Mouse (Mus musculus): ENCODE data around the gene Il12rb1.
"Not testable (repeated sequence)": the region's sequence is repeated elsewhere in the genome, so short reads cannot be mapped to it uniquely, and the experiment has no call there.

Il12rb1 gene

DNA sequence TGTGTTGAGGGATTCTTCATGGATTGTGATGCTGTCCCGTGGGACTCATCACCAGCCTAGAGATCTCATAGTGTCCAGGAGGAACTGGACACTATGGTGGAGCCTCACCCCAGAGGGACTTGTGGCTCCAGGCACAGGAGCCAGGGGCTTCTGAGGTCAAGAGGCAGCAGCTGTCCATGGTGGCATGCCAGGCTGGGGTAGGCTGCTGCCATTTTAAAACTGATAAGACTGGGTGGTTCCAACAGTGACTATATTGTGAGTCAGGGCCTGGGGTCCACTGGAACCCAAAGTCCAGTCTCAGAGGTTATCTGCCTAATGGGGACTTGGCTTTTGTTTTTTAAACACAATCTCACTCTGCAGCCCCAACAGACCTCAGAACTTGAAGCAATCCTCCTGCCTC, 6.4 kb upstream of the Il12rb1 start:
- DNase-seq = no peak

DNA sequence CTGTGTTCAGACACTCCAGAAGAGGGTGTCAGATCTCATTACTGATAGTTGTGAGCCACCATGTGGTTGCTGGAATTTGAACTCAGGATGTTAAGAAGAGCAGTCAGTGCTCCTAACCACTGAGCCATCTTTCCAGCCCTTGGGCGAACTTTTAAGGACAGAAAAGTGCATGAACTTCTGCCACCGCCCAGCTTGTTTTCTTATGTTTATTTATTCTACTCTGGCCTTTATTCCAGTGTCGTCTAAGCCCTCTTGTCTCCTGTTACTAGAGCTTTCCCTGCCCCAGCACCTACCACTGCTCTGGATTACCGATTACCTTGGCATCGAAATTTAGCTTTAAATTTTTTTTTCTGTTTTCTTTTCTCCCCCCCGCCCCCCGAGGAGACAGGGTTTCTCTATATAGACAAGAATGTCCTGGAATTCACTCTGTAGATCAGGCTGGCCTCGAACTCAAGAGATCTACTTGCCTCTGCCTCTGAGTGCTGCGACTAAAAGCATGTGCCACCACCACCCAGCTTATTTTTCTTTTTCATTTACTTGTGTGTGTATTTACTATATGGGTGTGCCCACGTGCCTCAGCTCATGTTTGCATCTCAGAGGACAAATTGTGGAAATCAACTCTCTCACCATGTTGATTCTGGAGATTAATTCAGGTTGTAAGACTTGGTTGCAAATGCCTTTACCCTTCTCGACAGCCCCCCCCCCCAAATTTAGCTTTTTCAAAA, 5.3 kb upstream of the Il12rb1 start:
- DNase-seq = no peak

DNA sequence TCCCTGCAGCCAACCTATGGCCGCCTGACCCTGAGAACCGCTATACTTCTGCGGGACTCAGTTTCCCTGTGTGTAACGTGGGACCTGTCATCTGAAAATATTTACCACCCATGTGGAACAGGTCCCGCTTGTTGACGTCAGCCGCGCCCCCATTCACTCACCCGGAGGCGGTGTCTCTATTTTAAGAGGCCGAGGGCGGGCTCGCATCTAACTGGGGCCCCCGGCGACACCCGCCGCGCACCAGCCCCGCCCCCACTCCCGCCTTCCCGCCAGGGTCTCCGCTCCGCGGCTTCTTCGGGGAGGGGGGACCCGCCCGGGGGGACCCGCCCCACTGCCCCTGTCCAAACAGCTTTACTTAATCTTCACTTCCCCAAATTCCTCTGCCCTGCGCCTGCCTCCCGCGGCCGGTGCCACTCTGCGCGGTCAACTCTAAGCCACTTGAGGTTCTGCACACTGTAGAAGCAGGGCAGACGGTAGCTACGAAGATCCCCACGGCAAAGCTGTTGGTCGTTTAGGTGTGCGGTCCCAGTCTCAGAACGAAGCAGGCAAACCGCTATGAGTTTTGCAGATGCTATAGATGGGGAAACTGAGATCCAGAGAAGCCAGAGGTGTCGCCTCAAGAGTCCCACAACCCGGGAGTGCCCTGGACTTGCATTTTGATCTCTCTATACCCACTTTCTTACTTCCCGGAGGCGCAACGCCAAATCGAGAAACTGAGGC, 4.3 kb upstream of the Il12rb1 start:
- peak; percentile 72 to 80 for DNase-seq

DNA sequence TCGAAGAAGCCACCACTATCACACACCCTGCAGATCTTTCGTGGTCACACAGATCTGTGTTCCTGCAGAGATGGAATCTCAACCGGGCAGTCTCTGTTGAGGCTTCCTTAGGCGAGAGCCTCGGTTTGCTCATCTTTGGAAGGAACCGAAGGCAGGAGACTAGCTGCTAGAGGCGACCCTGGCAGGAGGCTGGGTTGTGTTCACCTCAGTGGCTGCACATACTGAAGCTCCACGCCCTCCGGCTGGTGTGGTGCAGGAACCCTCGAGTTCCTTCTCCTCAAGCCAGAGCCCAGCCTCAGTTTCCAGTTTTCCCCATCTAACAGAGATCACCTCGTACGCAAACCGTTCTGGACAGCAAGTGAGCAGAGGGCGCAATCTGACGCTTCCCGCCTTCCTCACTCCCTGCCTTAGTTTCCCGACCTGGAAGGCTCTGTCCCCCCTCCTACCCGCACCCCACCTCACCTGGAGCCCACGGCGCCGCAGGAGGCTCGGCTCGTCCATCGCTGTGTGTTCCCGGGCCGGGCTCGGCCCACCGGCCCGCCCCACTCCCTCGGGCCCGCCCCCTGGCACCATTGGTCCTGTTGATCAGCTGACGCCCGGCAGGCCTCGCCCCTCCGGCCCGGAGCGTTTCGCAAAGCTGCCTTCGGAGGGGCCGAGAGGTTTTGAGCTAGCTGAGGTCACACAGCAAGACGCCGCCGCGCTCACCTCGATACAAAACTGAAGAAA, 3.6 kb upstream of the Il12rb1 start, which contains the start of gene Mast3:
Mast3 (minus strand) TSS at position 574 of the 726 bp plus-strand sequence.
- peak; percentile 91 to 92 for DNase-seq

DNA sequence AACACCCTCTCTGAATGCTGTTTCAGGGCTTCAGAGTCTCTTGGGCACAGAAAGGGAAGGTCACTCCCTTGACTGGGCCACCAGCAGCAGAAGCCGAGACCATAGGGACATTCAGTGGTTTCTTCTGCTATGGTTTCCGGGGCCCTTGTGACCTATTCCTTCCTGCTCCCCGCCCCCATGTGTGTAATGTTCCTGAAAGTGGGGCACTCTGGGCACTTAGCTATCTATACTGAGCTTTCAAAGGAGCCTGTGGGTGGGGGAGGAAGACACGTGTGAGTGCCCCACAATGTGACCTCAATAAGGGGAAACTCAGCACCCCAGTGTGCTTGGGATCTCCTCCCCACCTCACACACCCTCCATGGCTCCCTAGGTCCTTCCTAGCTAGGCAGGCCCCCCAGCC, 1.7 kb upstream of the Il12rb1 start:
- DNase-seq = peak; percentile 67 to 68

DNA sequence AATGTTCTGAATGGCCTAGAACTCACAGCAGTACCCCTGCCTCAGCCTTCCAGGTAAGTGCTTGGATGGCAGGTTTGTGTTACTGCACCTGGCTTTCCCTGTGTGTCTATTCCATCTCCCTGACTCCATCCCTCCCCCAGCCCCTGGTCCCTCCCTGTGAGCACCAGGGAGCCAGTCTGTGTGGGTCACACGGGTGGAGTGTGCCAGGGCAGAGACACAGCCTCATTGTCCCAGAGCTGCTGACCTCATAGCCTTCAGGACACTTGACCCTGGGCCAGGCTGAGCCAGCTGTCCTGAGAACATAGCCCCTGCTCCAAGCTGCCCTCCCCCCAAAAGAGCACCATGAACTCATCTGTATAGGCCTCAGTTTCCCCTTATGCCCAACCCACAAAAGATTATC, 945 bp upstream of the Il12rb1 start:
- DNase-seq = no peak

DNA sequence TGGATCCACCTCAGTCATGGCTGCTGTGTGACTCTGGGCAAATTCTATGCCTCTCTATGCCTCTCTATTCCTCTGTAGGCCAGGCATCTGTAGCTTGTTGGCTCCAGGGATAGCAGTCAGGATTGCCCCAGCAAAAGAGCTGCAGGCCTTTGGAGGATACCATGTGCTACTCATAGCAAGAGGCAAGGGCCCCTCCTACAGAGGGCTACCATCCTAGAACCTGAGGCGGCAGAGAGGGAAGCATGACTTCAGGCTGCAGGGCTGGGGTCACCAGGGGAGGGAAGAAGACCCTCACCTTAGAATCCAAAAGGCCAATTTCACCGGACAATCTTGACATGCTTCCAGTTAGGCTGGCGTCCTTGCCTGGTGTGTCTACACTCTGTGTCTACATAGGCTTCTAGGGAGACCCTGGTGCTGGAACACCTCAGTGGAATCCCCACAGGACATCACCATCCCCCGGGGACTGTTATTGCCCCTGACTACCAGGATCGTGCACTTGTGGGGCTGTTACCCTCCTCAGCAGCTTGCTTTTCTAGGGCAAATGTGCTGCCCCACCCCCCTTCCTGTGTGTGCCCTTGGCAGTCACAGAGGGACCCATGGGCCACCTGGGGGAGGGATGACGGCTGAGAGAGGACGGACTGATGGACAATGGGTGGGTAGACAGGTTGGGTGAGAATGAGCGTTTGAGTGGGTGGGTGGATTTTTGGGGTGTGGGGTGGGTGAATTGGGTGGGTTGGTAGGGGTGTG, 879 bp downstream of the Il12rb1 start:
- DNase-seq = no peak

DNA sequence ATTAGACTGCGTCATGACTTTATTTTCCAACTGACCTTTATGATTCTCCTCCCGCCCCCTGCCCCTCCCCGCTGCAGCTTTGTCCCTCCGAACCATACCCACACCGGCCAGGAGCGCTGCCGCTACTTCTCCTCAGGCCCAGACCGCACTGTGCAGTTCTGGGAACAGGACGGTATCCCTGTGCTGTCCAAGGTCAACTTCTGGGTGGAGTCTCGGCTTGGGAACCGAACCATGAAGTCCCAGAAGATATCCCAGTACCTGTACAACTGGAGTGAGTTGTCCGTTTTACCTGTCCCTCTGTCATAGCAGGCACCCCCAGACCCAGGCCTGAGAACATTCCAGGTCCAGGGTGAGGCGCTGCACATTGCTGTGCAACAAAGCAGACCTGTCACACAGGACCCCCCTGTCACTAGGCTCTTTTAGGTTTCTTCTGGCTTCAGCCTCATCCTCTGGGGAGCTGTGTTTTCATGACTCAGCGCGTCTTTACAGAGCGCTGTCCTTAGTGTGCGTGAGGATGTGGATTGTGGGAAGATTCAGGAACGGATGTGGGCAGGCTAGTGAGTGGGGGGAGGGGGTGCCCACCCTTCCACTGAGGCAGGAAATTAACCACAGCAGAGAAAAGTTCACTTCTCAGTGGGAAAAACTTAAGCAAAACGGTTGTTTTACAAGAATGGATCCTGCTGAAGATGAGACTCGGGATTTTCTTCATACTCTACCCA, 2.9 kb downstream of the Il12rb1 start:
- no peak for DNase-seq

DNA sequence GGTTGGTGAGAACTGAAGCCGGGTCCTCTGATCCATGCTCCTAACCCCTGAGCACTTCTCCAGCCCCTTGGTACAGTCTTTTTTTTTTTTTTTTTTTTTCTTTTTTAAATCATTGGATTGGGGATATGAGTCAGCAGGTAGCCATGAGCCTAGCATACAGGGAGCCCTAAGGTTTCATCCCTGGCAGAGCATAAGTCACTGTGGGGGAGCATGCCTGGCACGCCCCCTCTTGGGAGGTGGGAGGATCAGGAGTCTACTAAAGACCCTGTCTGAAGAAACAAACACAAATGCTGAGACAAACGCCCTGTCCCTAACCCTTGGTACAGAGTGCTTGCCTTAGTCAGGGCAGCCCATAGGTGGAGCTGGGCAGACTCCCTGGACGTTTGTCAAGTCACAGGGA, 3.8 kb downstream of the Il12rb1 start:
- DNase-seq = no peak

DNA sequence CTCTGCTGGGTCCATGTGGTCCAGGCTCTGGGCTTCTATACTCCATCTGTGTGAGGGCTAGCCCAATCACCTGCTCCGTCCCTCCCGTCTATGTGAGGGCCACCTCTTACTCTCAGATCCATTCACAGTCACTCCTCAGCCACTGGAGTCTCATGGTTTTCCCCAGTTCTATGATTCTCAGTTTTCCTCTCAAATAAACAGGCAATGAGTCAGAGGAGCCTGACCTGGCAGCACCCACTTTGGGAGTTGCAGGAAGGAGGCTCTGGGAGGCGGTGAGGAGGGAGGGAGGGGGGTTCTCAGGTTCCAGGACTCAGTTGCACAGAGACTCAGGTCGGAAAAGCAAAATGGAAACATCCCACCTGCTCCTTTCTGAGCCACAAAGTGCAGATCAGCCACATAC, 4.6 kb downstream of the Il12rb1 start:
- DNase-seq = no peak

DNA sequence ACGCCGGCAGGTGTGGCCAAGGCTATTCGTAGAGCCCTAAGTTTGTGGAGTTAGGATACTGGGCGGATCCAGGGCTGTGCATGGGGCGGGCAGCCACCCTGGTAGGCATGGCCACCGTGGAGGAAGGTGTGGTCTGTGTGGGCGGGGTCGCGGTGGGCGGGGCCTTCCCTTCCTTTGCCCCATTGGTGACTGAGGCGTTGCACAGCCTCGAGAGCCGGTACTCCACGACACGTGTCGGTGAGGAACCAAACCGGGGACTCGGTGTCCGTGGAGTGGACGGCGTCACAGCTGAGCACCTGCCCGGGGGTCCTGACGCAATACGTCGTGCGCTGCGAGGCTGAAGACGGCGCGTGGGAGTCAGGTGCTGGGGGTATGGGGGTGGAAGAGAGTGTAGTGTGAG, 8.4 kb downstream of the Il12rb1 start:
- peak; percentile 80 to 81 for DNase-seq

DNA sequence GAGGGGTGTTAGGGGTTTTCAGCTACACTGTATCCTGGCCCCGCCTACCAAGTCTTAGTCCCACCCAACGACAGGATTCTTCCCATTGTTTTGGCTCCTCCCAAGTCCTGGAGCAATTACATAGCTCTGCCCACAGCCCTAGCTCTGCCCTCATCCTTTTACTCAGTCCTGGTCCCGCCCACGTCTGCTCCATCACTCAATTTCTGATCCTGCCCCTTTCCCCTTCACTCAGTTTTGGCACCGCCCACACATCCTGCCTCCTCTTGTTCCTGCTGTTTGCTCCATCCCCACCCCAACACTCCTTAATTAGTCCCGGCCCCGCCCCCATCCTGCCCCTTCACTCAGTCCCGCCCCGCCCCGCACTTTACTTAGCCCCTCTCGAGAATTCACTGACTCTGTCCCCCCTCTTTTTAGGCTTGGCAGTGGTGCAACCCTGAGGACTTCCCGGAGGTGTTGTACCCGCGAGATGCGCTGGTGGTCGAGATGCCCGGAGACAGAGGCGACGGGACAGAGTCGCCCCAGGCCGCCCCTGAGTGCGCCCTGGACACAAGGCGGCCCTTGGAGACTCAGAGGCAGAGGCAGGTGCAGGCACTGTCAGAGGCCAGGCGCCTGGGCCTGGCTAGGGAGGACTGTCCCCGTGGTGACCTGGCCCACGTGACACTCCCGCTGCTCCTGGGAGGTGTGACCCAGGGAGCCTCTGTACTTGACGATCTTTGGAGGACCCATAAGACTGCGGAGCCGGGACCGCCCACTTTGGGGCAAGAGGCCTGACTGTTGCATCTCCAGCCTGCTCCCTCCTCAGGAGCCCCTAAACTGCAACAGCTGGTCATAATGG, 12.1 kb downstream of the Il12rb1 start:
- DNase-seq = peak; percentile 88 to 91

DNA sequence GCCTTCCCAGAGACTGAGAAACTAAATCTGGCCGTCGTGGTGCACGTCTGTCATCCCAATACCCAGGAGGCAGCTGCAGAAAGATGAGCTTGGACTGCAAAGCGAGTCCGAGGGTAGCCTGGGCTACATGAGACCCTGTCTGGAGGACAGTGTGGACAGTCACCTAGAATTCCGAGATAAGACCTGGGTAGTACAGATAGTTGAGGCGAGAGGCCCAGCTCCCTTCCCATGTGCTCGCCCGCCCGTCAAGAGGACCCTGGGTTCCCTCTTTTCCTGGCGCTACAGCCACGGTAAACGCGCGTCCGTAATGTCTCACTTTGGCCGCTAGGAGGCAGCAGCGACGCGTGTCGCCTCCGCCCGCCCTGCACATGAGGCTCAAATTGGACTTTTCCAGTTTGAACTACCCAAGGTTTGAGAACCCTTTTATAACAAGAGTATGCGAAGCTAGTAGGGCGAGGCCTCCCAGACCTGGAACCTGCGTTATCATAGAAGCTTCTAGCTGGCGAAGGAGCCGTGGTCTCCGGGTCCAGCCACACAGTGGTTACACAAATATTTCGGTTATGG, 13.2 kb downstream of the Il12rb1 start:
- peak; percentile 80 to 85 for DNase-seq

DNA sequence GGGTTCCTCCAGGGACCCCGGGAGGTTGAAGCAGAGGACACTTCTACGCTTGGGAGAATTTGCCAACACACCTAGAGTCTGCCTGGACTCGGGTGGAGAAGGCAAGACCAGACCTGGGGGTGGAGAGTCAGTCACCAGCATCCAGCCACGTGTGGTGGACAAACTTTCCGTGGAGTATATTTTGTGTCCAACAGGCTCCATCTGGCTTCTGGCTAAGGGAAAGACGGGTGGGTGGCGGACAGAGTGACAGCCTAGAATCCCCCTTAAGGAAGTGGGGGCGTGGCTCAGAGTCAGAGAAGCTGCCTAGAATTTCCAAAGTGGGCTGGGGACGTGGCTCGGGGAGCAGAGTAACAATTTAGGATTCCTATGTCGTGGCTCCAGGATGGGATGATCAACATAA, 13.7 kb downstream of the Il12rb1 start:
- no peak for DNase-seq

DNA sequence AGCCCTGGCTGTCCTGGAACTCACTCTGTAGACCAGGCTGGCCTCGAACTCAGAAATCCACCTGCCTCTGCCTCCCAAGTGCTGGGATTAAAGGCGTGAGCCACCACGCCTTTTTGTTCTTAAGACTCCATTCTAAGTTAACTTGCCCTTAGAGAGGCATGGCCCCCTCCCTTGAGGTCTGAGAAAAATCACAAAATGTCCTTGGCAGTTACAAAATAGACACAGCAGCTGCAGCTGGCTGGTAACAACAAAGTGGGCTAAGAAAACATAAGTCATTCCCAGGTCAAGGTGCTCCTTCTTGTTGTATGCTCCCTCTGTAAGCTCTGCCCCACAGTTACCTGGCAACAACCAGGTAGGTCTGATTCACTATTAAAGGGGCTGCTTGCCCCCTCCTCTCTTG, 14.3 kb downstream of the Il12rb1 start:
- DNase-seq = not testable (repeated sequence)

DNA sequence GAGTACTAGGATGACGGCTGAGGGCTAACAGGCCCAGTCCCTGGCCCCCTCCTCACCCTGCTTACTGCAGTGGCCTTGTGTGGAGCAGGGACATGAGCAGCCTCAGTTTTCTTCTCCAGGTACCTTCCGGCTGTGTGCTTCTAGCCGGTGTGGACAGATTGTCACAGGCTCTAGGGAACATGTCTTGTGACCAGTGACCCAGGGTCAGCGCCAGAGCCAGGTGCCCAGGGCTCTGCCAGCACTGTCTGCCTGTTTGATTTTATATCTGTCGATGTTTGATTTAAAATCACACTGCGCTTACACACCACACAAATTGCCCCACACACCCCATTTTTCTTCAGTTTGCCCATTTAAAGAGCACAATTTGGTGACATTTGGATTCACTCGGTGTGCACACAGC, 15.6 kb downstream of the Il12rb1 start:
- no peak for DNase-seq

DNA sequence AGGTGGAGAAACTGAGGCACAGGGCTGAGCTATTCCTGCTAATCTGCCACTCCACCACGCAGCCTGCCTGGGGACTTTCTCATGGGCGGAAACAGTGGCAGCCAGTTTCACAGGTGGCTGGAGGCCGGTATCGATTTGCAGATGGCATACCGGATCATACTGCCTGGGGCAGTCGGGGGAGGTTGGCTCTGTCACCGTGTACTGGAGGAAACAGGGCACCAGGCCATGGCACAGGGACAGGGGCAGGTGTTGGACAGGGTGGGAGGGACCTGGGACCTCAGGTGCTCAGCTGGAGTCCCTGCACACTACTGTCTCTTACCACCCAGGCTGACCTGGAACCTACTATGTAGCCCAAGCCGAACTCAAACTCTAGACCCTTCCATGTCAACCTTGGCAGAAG, 17.6 kb downstream of the Il12rb1 start:
- no peak for DNase-seq

DNA sequence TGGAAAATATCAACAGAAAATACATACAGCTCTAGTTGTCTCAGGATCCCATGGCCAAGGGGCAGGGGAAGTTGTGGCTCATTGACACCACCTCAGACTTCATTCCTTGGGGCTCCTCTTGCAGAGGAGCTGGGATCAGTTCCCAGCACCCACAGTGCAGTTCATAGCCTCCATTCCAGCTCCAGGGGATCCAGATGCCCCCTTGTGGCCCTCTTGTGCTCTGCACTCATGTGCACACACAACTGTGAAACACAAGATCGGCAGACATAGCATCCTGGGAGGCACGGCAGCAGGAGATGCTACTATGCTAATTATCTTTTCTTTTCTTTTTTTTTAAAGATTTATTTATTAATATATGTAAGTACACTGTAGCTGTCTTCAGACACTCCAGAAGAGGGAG, 18.8 kb downstream of the Il12rb1 start:
- DNase-seq = no peak

DNA sequence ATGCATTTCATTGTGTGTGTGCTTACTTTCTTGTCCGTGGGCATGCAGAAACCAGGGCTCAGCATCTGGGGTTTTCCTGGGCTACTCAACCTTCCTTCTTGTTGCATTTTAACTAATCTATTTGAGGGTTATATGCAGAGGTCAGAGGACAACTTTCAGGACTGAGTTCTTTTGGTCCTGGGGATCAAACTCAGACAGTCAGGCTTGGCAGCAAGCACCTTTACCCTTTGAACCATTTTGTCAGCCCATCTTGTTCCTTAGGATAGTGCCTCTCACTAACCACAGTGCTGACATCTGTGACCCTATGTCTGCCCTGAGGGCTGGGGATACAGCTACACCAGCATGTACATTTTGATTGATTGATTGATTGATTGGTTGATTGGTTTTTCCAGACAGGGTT, 19.5 kb downstream of the Il12rb1 start:
- no peak for DNase-seq

DNA sequence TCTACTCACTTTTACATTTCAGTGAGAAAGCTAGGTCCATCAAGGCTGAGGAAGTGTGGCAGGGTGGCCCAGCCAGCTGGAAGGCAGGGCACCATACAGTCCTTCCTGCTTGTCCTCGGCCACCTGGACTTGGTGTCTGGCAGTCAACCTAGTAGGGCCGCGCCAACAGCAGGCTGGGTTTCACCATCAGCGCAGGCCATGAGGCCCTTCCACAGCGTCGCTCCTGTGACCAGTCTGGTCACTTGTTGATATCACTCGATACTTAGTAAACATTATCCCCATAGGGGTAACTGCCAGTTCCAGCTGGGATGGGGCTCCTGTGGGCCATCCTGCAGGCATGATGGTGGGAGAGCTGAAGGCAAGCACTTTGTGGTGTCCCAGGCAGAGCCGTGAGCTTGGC, 23.3 kb downstream of the Il12rb1 start:
- DNase-seq = no peak

DNA sequence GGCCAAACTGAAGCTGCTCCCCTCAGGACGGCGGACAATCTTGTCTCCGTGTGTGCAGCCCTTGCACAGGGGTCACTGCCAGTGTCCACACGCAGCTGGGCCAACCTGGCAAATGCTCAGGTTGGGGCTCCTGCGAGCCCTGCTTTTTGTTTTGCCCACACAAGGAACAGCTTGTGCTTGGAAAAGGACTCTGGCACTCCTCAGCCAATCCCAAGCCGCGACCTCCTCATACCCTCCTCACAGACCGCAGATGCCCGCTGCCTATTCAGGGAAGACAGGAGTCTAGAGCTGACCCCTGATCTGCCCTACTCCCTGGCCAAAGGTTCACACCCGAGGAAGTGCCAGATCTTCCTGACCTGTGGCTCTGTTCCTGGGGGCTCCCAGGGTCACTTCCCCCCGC, 24.1 kb downstream of the Il12rb1 start:
- no peak for DNase-seq
